Mouse (Mus musculus): ENCODE measurements around the gene Gm38392.

- TF ChIP-seq CTCF (IDR thresholded peaks at IDR 0.05; ENCODE audit: control insufficient read depth, insufficient read depth, low read length) (peak; percentile 93), POLR2A (IDR thresholded peaks at IDR 0.05; ENCODE audit: borderline replicate concordance, control insufficient read depth, low read depth, low read length) (no peak)
These were observed 44.5 kb downstream of the Gm38392 start for GRCm38 (mm10) chr3:88242531-88242930.

Measured in bone marrow, adult 2 months (tissue).